Mouse (Mus musculus) kidney, postnatal 25 days (tissue): ENCODE data around the gene Tgfbr3.

Experiments used
- DNase-seq, 2 experiments: peaks; one replicate each; pipeline ENCODE4 v3.0.0; 2021; ENCODE audit warnings: mixed read lengths in 2 of 2

Gene Tgfbr3

DNA sequence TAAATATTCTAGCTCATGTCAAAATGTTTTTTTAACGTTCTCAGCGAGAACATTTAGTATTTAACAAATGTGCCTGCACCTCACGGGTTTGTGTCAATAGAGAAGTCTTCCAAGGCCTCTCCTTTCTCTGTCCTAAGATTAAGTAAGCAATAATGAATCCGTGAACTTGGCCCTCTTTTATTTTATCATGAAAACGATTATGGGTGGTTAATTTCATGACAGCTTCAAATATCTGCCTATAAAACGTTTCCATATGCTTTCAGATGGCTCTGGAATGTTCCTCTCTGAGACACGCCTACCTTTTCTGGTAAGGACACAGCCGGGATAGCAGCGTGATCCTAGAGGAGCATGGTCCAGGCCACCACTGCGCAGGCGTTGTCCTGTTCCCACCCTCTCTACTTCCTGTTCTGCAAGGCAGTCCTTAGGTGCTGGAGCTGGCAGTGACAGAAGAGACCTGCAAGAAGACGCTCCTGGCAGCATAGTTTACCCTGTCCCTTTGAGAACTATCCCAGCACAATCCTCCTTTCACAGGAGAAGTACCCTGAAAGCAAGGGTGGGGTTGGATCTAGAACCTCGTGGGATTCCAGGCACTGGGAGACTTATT lies 214.3 kb downstream of the Tgfbr3 start:
- DNase-seq = peak in 1 of 2 experiments; percentile 25

GRCm38 (mm10) chr5:107074350-107074749 lies 215.1 kb downstream of the Tgfbr3 start:
- peak in 1 of 2 experiments; percentile 19 for DNase-seq

DNA sequence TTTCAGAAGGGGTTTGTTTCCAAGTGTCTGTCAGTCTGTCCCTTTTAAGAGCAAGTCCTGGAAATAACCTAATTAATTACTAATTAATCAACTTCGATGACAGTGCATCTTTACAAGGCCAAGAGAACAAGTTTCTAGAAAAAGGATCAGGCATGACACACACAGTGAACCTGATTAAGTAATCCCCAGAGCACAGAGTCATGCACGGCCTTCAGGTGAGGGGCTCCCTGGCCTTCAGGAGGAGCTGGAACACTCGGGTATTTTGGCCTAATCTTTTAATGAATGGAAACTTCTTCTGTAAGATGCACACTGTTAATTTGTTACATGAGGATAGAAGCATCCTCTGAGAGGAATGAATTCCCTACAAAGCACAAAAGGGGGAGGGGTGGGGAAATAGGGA lies 215.9 kb downstream of the Tgfbr3 start:
- peak in 1 of 2 experiments; percentile 22 for DNase-seq

- DNase-seq = no peak
These were observed 221.3 kb downstream of the Tgfbr3 start for GRCm38 (mm10) chr5:107068146-107068545.

DNA sequence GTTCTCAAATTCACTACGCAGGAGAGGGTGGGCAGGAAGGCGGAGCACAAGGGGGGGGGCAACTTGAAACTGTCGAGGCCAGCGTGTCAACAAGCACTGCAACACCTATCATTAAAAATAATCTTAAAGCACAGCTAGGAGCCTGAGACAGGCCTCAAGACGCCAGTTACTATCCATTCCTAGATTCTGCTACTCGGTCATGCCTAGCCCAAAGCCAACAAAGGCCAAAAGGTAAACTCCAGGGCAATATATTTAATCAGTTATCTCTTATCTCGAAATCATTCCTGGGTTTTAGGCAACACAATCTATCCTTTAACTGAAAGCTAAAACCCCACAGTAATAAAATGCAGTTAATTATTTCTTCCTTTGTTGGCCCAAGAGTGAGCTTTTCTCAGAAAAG lies 221.9 kb downstream of the Tgfbr3 start:
- DNase-seq = no peak

DNA sequence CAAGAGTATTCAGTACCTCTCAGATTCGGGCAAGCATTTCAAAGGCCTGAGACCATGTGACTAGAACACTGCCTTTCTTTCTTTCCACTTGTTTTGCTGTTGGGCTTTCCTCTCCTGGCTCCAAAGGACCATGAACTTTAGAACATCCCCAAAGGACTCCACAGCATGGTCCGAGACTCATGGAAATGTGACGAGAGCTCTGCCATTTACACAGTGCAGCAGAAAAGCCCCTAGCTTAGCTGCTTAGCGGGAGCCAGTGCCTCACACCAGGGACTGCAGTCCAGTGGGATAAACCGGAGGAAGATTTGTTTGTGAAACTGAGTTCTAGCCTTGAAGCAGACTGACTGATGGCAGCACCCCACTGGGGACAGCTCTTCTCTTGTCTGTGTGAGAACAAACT lies 224.5 kb downstream of the Tgfbr3 start:
- no peak for DNase-seq

DNA sequence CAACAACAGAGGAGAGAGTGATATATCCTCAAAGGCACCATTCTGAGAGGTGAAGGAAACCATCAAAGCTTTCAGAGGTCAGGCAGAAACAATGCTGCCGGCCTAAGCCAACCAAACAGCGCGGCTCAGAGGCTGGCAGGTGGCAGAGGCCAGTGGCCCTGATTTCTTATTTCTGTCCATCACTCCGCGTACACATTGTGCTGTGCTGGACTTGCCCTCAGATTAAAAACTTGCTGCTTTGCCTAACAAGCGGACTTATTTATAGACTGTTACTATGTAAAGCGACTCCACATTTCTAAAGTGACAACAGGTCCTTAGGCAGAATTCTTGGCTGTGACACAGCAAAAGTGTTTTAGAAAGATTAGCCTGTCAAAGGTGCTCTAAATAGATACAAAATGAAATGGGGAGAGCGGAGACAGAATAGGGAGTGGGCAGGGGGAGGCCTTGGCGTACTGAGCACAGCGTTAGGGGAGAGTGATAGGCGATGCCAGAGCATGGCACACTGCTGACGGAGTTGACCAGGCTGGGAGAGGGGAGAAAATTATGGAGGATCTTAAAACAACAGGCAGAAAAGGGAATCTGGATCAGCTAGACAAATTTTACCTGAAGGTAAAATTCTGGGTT lies 227.1 kb downstream of the Tgfbr3 start:
- no peak for DNase-seq

DNA sequence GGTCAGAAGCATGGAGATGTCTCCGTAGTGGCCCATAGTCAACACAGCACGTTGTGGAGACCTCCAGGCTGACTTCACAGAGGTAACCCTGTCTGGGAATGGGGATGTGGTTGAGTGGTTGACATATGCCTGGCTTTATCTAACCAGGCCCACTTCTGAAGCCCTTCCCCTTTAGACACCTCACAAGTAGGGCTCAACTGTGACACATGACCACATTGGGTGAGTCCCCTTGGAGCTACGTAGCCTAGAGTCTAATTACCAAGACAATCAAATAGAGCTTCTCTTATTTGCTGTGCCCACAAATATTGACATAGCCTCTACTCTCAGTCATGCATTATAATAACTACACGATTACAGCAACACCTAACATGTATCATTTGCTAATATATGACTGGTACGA lies 229.9 kb downstream of the Tgfbr3 start:
- DNase-seq = no peak

GRCm38 (mm10) chr5:107058642-107059041 lies 230.8 kb downstream of the Tgfbr3 start:
- DNase-seq = no peak
